Mouse (Mus musculus) liver, adult 2 months (tissue): Measurements from ENCODE around the gene Ugcg. TPM values are rescaled to one million over a fixed set of nuclear protein-coding genes. Genes with fewer than 3 reads are reported as not detected.

Source experiments
- DNase-seq: peaks from one replicate; pipeline ENCODE4 v3.0.0-alpha.2; 2011; ENCODE audit warnings: low read depth, low spot score; ENCODE audit errors: extremely low read depth
- H3K27ac ChIP-seq: fragments of 200-500 bp; replicated peaks from 2 replicates; pipeline ENCODE4 v1.5.1; 2012; ENCODE audit warnings: low read depth, mild to moderate bottlenecking, control low read depth, inconsistent platforms, low read length; ENCODE audit not compliant: insufficient read depth
- H3K27me3 ChIP-seq: fragments of 200-500 bp; 2 replicates; pipeline ENCODE4 v1.6.1; 2012; ENCODE audit warnings: mild to moderate bottlenecking, moderate library complexity, low read length, inconsistent platforms; ENCODE audit not compliant: control insufficient read depth, insufficient read depth
- H3K36me3 ChIP-seq: fragments of 200-500 bp; 2 replicates; pipeline ENCODE4 v1.6.1; 2012; ENCODE audit warnings: low read length, inconsistent platforms; ENCODE audit not compliant: control insufficient read depth, insufficient read depth
- H3K4me1 ChIP-seq: fragments of 200-500 bp; 2 replicates; pipeline ENCODE4 v1.6.1; 2011; ENCODE audit warnings: low read length; ENCODE audit not compliant: control insufficient read depth, insufficient read depth
- H3K4me3 ChIP-seq: fragments of 200-500 bp; 2 replicates; pipeline ENCODE4 v1.5.1; 2011; ENCODE audit warnings: low read depth, mild to moderate bottlenecking, control low read depth, low read length, moderate library complexity; ENCODE audit not compliant: insufficient read depth
- H3K79me2 ChIP-seq: fragments of 200-500 bp; 2 replicates; pipeline ENCODE4 v1.6.1; 2012; ENCODE audit warnings: inconsistent platforms, mild to moderate bottlenecking, low read length, moderate library complexity; ENCODE audit not compliant: control insufficient read depth, insufficient read depth
- H3K9ac ChIP-seq: fragments of 200-500 bp; 2 replicates; pipeline ENCODE4 v1.6.1; 2012; ENCODE audit warnings: low read depth, mild to moderate bottlenecking, control low read depth, inconsistent platforms, low read length
- CTCF ChIP-seq: fragments of 200-500 bp; IDR thresholded peaks from 2 replicates; pipeline ENCODE4 v1.5.1; 2011; ENCODE audit warnings: low read depth, low read length, control low read depth
- POLR2A ChIP-seq: fragments of 200-500 bp; IDR thresholded peaks from 2 replicates; pipeline ENCODE4 v1.6.1; 2011; ENCODE audit warnings: low read length, control low read depth; ENCODE audit not compliant: insufficient read depth; ENCODE audit errors: extremely low read depth
- WGBS: fragments of 180-500 bp; shearing (Covaris S2); methylation state at CpG from one replicate; pipeline ENCODE4 v1.1.7; 2018; 5-methylcytosine and 5-hydroxymethylcytosine counted together
- polyA plus RNA-seq: library from polyadenylated mRNA; depleted of rRNA; stranded (reverse); fragments of >200 nt; gene quantifications from 2 replicates; pipeline ENCODE4 v1.2.3, GENCODE M21; 2012
- total RNA-seq: library from RNA; depleted of rRNA; stranded (reverse); fragments of >200 nt; gene quantifications from 2 replicates; pipeline ENCODE4 v1.2.3, GENCODE M21; 2014

The Ugcg gene
- total and polyA plus RNA-seq, 2 experiments: 17.1 to 25.4 TPM

DNA sequence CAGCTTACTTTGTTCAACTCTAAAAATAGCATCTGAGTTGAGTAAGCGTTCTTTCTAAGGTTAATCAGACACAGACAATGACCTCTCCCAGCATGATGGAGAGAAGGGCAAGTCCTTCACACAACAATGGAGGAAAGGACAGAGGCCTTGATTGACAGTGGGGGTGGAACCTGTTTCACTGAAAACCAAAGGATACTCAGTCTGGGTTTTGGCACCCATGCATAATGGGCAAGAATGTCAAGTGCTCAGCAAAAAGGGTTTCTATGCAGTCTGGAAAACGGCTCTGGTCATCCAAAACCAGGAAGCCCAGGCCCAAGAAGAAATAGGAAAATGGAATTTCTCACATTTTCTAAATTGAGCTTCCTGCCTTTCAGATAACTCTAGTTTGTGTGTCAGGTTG is 16.4 kb upstream of the Ugcg start:
- Histone ChIP-seq H3K27me3 (no peaks in the 10 kb centered on the region), H3K9ac (no peak overlapping the region), H3K27ac (no peak overlapping the region), H3K4me1 (no peaks in the 10 kb centered on the region), H3K4me3 (no peak overlapping the region), H3K79me2 (no peaks in the 10 kb centered on the region), H3K36me3 (no peaks in the 10 kb centered on the region)
- WGBS: 71% methylated on average over 2 of the region's 2 CpGs
- no peak for DNase-seq
- no peak for TF ChIP-seq POLR2A
- TF ChIP-seq CTCF: no peak

- no peak overlapping the region for H3K9ac ChIP-seq
- H3K36me3 ChIP-seq: no peaks in the 10 kb centered on the region
- TF ChIP-seq POLR2A: no peak
- no peak for TF ChIP-seq CTCF
- no peak overlapping the region for H3K4me3 ChIP-seq
- DNase-seq: no peak
- no peaks in the 10 kb centered on the region for H3K4me1 ChIP-seq
- no peak overlapping the region for H3K27ac ChIP-seq
- 34% methylated on average over 2 of the region's 2 CpGs for WGBS
- H3K79me2 ChIP-seq: no peaks in the 10 kb centered on the region
- no peaks in the 10 kb centered on the region for H3K27me3 ChIP-seq
Observed at GRCm38 (mm10) chr4:59173181-59173922, 15.7 kb upstream of the Ugcg start.

DNA sequence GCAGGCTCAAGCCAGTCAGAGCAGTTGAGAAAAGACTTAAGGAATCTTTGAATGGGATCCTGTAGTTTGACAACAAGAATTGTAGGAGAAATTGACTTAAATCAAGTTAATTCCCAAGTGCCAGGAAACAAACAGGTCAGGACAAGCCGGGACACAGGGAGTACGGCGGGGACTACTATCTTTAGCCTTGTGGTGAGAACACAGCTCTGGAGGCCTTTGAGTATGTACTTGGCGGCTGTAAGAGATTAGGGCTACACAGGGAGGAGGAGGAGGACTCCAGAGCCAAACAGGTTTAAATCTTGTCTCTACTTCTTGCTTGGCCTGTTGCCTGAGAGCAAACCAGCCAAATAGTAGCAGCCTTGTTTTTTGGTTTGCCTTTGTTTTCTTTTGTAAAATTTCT is 14.1 kb upstream of the Ugcg start:
- Histone ChIP-seq H3K79me2 (no peaks in the 10 kb centered on the region), H3K4me3 (no peak overlapping the region), H3K36me3 (no peaks in the 10 kb centered on the region), H3K4me1 (no peaks in the 10 kb centered on the region), H3K9ac (no peak overlapping the region), H3K27ac (no peak overlapping the region), H3K27me3 (no peaks in the 10 kb centered on the region)
- TF ChIP-seq POLR2A (no peak), CTCF (no peak)
- DNase-seq: no peak
- WGBS: 90% methylated on average over 4 of the region's 4 CpGs

DNA sequence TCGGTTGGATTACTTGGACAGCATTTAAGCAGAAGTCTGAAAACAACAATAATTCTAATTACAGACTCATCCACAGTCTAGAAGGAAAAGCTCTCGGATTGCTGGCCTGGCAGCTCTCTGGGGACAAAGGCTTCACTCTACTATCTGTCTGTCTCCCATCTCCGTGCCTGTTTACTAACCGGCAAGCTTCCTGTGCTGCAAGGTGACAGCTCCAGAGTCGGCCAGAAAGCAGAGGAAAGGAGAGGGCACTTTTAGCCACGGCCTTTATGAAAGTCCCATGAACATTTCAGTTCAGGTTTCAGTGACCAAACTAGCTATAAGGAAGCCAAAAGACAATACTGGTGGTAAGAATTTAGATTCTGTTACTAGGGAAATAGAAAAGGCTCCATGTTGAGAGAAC is 13.1 kb upstream of the Ugcg start:
- no peaks in the 10 kb centered on the region for H3K4me1 ChIP-seq

GRCm38 (mm10) chr4:59177566-59177965 is 11.5 kb upstream of the Ugcg start:
- WGBS: 78% methylated on average over 2 of the region's 2 CpGs
- TF ChIP-seq POLR2A (no peak), CTCF (no peak)
- no peaks in the 10 kb centered on the region for H3K27me3 ChIP-seq
- no peaks in the 10 kb centered on the region for H3K4me1 ChIP-seq
- no peaks in the 10 kb centered on the region for H3K36me3 ChIP-seq
- no peaks in the 10 kb centered on the region for H3K79me2 ChIP-seq
- no peak overlapping the region for H3K4me3 ChIP-seq
- H3K27ac ChIP-seq: no peak overlapping the region
- DNase-seq: peak; percentile 27
- H3K9ac ChIP-seq: no peak overlapping the region

More for the DNA sequence above, 13.1 kb upstream of the Ugcg start:
- Histone ChIP-seq H3K4me3 (no peak overlapping the region), H3K27me3 (no peaks in the 10 kb centered on the region), H3K27ac (no peak overlapping the region), H3K79me2 (no peaks in the 10 kb centered on the region), H3K9ac (no peak overlapping the region), H3K36me3 (no peaks in the 10 kb centered on the region)
- no peak for DNase-seq
- no peak for TF ChIP-seq POLR2A
- TF ChIP-seq CTCF: no peak
- 44% methylated on average over 6 of the region's 6 CpGs for WGBS
